Mouse (Mus musculus) E14TG2a.4 (cell line): ENCODE results near the gene Plxnb2.

Experiments
- H3K27me3 ChIP-seq: 2 replicates; pipeline ENCODE4 v1.6.1; 2014; ENCODE audit warnings: low read length, control low read depth; ENCODE audit not compliant: insufficient read depth
- H3K36me3 ChIP-seq: 2 replicates; pipeline ENCODE4 v1.6.1; 2014; ENCODE audit warnings: low read length, control low read depth; ENCODE audit not compliant: insufficient read depth
- H3K4me1 ChIP-seq: replicated peaks from 2 replicates; pipeline ENCODE4 v1.6.1; 2014; ENCODE audit warnings: low read depth, low read length, control low read depth
- H3K4me3 ChIP-seq: replicated peaks from 2 replicates; pipeline ENCODE4 v1.5.1; 2014; ENCODE audit warnings: mild to moderate bottlenecking, low read length
- H3K9me3 ChIP-seq: 2 replicates; pipeline ENCODE4 v1.6.1; 2014; ENCODE audit warnings: low read length, control low read depth
- CTCF ChIP-seq: conservative IDR thresholded peaks from 2 replicates; pipeline ENCODE4 v1.5.1; 2014; ENCODE audit warnings: low read length
- NANOG ChIP-seq: IDR thresholded peaks from 2 replicates; pipeline ENCODE4 v1.6.1; 2014; ENCODE audit warnings: borderline replicate concordance, low read length, mixed read lengths
- POU5F1 ChIP-seq: IDR thresholded peaks from 2 replicates; pipeline ENCODE4 v1.6.1; 2014; ENCODE audit warnings: low read length, borderline replicate concordance

The Plxnb2 gene

DNA sequence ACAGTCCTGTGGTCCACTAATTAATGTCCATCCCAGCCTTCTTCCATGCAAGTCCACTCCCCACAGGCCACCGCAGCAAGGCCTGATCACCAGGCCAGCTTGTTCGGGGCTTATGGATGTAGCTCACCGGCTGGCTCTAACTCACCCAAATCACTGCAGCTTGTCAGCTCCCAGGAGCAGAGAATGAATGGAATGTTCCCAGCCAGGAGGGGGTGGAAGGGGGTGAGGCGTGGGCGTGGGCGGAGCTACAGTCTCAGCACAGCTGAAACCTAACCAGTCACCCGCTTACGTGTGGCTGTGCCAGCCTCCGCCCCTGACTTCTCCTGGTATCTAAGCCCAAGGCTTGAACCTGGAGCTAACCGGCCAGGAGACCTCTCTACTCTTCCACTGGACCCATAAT, 11.2 kb downstream of the Plxnb2 start:
- H3K4me1 ChIP-seq, result peaks cover 96% of the 10 kb centered on the region
- peaks cover 20% of the 10 kb centered on the region for H3K27me3 ChIP-seq
- H3K4me3 ChIP-seq, result peak overlapping the region; percentile 60
- TF ChIP-seq POU5F1 (no peak), CTCF (no peak), NANOG (no peak)
- H3K9me3 ChIP-seq, result no peaks in the 10 kb centered on the region
- H3K36me3 ChIP-seq, result peaks cover 73% of the 10 kb centered on the region

DNA sequence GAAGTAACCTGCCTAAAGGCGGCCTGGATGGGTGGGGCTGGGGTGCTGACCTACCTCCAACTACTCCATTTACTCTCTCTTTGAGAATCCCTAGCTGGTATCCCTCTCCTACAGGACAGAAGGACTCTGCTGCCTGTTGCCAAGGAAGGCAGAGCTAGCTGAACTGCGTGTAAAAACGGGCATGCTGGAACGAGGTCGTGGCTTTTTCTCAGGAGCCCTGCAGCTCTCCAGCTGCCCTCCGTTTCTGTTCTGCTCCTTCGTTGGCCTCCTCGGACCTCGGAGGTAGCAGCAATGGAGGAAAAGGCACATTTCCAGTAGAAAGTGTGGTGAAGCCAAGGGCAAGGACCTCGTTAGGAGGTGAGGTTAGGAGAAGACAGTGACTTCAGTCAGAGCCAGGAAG, 11.7 kb downstream of the Plxnb2 start:
- Histone ChIP-seq H3K4me1 (peaks cover 90% of the 10 kb centered on the region), H3K4me3 (peak overlapping the region; percentile 60)

DNA sequence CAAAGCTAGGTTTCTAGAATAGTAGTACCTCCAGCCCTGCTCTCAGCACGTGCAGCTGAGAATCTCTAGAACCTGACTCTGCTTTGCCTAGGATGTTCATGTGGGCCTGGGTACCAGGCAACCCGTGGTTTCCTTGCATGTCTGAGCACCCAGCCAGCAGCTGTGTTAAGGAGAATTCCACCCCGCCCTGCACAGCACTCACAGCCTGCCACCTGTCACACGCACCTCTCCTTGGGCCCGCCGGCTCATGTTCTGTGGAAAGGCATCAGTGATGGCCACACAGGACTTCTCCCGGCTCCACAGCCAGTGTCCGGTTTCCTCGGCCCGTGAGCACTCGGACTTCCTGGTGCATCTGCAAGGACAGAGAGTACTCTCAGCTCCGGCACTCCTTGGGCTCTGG, 15.1 kb downstream of the Plxnb2 start:
- Histone ChIP-seq H3K4me1 (peaks cover 77% of the 10 kb centered on the region), H3K4me3 (peak overlapping the region; percentile 27), H3K9me3 (no peaks in the 10 kb centered on the region), H3K27me3 (no peaks in the 10 kb centered on the region), H3K36me3 (peaks cover 99% of the 10 kb centered on the region)
- TF ChIP-seq CTCF (no peak), NANOG (no peak), POU5F1 (no peak)

More for the DNA sequence above, 11.7 kb downstream of the Plxnb2 start:
- H3K9me3 ChIP-seq, result no peaks in the 10 kb centered on the region
- peaks cover 78% of the 10 kb centered on the region for H3K36me3 ChIP-seq
- peaks cover 18% of the 10 kb centered on the region for H3K27me3 ChIP-seq
- TF ChIP-seq NANOG, result no peak

DNA sequence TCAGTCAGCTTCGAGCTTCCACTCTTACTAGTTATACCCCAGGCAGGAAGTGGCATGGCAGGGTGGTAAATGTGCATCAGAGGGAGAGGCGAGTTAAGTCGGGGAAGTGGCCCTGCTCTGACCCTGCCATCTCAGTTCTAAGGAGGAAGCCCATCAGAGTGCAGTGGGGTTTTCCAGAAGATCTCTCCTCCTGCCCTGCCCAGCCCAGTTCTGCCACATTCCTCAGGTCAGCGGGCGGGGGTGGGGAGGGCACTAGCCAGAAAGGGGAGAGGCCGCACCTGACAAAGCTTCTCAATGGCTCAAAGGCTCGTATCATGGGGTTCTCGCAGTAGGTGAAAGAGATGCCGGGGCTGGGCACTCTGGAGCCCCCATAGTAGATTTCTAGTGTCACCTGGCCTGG, 19.2 kb downstream of the Plxnb2 start:
- no peaks in the 10 kb centered on the region for H3K27me3 ChIP-seq
- H3K4me3 ChIP-seq, result no peak overlapping the region; the same call in 1 of the 2 replicates
- peaks cover 76% of the 10 kb centered on the region for H3K4me1 ChIP-seq
- H3K36me3 ChIP-seq, result peaks cover 99% of the 10 kb centered on the region
- no peak for TF ChIP-seq NANOG
- no peak for TF ChIP-seq POU5F1
- TF ChIP-seq CTCF, result no peak
- no peaks in the 10 kb centered on the region for H3K9me3 ChIP-seq

DNA sequence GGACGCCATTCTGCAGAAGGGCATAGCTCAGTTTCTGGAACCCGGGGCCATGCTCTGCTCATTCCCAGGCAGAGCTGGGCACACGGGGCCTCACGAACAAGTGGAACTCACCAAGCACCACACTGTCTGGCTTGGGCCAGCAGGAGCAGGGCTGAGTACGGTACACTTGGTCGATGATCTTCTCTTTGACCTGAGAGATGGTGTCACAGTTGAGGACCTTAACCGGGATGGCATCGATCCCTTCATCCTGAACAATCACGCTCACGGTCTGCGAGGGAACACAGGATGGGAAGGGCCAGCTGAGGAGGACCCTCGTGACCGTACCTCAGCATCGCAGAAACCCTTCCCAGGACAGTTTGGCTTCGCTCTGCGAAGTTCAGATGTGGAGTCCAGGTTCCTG, 22.1 kb downstream of the Plxnb2 start:
- TF ChIP-seq POU5F1 (no peak), NANOG (no peak), CTCF (no peak)
- Histone ChIP-seq H3K36me3 (peaks cover 99% of the 10 kb centered on the region), H3K4me1 (peaks cover 89% of the 10 kb centered on the region), H3K4me3 (0 out of 2 replicates have a peak overlapping the region, but pooled peaks have one; percentile 17), H3K27me3 (no peaks in the 10 kb centered on the region), H3K9me3 (no peaks in the 10 kb centered on the region)

DNA sequence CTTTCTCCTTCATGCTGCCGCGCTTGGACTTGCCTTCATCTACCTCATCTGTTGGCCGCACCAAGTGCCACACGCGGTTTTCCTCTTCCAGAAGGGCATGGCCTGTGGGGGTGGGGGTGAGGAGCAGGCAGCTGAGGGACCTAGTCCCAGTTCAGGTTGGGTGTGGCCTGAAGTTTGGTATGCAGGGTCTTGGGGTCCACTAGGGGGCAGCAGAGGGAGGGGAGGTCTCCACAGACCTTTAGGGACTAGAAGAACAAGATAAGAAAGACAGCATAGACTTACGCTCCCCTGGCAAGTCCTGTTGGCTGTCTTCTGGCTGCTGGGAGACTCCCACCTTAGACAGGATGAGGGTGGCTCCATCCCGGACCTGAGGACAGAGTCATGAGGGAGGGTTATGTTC, 22.6 kb downstream of the Plxnb2 start:
- Histone ChIP-seq H3K4me3 (0 out of 2 replicates have a peak overlapping the region, but pooled peaks have one; percentile 39), H3K4me1 (peaks cover 93% of the 10 kb centered on the region), H3K36me3 (peaks cover 97% of the 10 kb centered on the region), H3K9me3 (no peaks in the 10 kb centered on the region), H3K27me3 (no peaks in the 10 kb centered on the region)
- TF ChIP-seq CTCF, result peak; percentile 73
- no peak for TF ChIP-seq POU5F1

DNA sequence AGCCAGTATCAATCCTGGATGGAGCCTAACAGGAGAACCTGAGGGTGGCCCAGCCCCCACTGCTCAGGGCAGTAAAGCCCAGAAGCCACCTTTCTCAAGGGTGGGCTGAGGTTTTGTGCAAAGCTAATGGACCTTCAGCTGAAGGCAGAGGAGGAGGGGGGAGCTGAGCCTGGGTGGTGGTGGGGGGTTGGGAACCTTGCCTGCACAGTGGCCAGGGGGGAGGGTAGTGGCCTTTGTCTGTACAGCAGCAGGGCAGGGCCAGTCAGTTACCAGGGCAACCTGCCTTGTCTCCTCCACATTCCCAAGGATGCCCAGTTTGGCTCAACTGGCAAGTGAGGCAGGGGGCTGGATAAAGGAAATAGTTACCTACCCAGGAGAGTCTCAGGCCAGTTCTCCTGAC, 28.3 kb downstream of the Plxnb2 start:
- no peak for TF ChIP-seq CTCF
- no peak for TF ChIP-seq NANOG
- no peak for TF ChIP-seq POU5F1
- no peaks in the 10 kb centered on the region for H3K9me3 ChIP-seq
- no peak overlapping the region for H3K4me3 ChIP-seq
- peaks cover 88% of the 10 kb centered on the region for H3K4me1 ChIP-seq
- H3K27me3 ChIP-seq, result peaks cover 20% of the 10 kb centered on the region
- peaks cover 41% of the 10 kb centered on the region for H3K36me3 ChIP-seq

DNA sequence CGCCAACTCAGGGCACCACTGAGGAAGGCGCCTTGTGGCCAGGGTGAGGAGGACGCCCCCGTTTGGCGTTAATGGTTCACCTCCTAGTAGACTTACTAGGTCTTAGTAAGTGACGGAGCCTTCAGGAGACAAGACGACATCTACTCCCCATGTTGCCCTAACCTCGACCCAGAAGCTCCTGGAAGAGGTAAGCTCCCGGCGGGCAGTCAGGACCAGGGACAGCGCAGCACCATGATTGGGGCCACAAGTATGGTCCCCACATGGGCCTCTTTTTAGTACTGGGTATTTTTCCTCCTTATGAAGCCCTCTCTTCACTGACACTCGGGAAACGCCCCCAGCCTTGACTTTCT, 30.6 kb downstream of the Plxnb2 start:
- Histone ChIP-seq H3K9me3 (no peaks in the 10 kb centered on the region), H3K36me3 (peaks cover 27% of the 10 kb centered on the region), H3K4me3 (peak overlapping the region; percentile 84), H3K27me3 (peaks cover 42% of the 10 kb centered on the region), H3K4me1 (peaks cover 86% of the 10 kb centered on the region)
- TF ChIP-seq POU5F1 (no peak), CTCF (no peak), NANOG (no peak)

DNA sequence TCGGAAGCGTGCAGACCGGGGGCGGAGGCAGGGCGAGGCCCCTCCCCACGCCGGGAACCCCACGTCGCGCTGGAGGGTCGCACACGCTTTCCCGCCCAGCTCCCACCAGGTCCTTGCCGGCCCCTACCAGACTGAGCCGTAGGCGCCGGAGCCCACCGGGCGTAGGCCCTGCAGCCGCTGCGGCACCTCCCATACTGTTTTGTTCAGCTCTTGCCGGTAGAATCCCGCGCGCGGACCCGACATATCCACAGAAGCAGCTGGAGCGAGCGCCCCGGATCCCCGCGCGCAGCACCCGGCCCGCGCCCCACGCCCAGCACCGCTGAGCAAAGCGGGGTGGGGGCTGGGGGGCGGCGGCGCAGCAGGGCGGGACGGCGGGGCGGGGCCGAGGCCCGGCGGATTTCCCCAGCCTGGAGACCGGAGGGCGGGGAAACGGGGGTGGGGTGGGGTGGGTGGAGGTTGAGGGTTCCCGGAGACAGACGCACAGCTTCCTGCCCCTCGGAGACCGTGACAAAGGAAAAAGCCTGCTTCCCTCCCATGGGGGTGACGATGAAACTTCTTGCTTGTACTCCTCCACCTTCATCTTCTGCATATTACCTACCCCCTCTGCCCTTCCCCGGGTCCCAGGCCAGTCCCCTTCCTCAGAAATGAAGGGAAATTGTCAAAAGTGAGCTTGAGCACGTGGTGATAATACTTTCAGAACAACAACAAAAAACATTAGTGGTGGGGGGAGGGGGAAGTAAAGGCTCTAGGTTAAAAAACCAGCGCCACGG, 31.1 kb downstream of the Plxnb2 start, which contains the start of gene Mapk11:
TSS of gene Mapk11 (minus strand) at position 358 of the 770 bp plus-strand sequence.
- Histone ChIP-seq H3K4me1 (peaks cover 80% of the 10 kb centered on the region), H3K36me3 (peaks cover 27% of the 10 kb centered on the region), H3K4me3 (peak within 1 kb of the TSS; percentile 84), H3K27me3 (peaks cover 47% of the 10 kb centered on the region), H3K9me3 (no peaks in the 10 kb centered on the region)
- TF ChIP-seq POU5F1, result no peak
- TF ChIP-seq NANOG, result no peak
- TF ChIP-seq CTCF, result no peak
